ENCODE assay signal across 8 mouse cellular contexts in the genomic region with DNA sequence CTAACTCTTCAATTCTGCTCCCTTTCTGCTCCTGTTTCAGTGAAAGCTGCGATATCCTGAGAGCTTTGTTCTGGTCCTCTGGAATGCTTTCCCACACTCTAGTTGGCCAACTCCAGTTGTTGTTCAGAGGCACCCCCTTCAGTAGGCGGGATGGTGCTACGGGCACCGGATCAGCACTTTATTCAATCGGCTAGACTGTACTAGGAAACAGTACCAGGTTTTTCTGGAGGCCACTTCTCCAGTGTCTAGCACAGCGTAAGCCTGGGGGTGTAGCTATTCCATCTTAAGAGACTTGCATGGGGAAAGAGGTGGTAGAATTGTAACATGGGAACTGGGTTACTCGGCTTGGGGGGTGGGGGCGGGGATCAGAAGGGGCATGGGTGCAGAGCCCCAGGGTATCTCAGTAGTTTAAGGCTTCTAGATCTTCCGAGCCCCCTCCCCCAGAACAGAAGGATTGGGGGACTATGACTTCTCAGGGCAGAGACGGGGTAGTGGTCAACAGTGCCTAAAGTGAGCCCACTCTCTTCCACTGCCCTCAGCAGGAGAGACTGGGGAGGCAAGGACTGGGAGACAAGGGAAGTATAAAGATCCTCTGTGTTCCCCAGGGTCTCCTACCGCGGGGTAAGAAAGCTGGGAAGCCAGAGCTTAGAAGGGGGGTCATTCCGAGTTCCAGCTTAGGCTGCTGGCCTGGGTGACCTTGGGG. TPM values are rescaled to one million over a fixed set of nuclear protein-coding genes. Genes with fewer than 3 reads are reported as not detected.
DNase-seq lines count a peak whose midpoint lies in the region; ATAC-seq and TF ChIP-seq lines count a peak whose summit lies in the region.

No protein-coding gene starts in this region.

- 23% methylated on average over 13 of the region's 13 CpGs for WGBS in heart, embryonic 10.5 days
- WGBS in forebrain, embryonic 12.5 days: 26% methylated on average over 13 of the region's 13 CpGs
- WGBS in liver, embryonic 12.5 days (ENCODE audit: insufficient replicate concordance): 32% methylated on average over 13 of the region's 13 CpGs
- WGBS in stomach, postnatal 0 days: 30% methylated on average over 13 of the region's 13 CpGs

- no peak for DNase-seq in heart, embryonic 10.5 days (ENCODE audit: low spot score)
- DNase-seq in heart, postnatal 25 days (ENCODE audit: low spot score): no peak
- no peak for DNase-seq in stomach, postnatal 0 days (ENCODE audit: low spot score)
- DNase-seq in gastrocnemius, postnatal 36 days: no peak
- no peak for DNase-seq in spleen, postnatal 36 days (ENCODE audit: low spot score in 2 of 2)

- peak overlapping the region; percentile 90 for H3K27ac ChIP-seq in heart, embryonic 10.5 days
- no peak overlapping the region for H3K27ac ChIP-seq in forebrain, embryonic 12.5 days
- H3K27ac ChIP-seq in liver, embryonic 12.5 days: no peak overlapping the region
- H3K27ac ChIP-seq in stomach, postnatal 0 days (replicated peaks): no peak overlapping the region

- H3K4me3 ChIP-seq in heart, embryonic 10.5 days: peak overlapping the region; percentile 66
- peak overlapping the region; percentile 85 for H3K4me3 ChIP-seq in E14TG2a.4 (replicated peaks; ENCODE audit: low read length)
- H3K4me3 ChIP-seq in forebrain, embryonic 12.5 days (replicated peaks): peak overlapping the region; percentile 62
- H3K4me3 ChIP-seq in liver, embryonic 12.5 days: peak overlapping the region; percentile 60
- H3K4me3 ChIP-seq in stomach, postnatal 0 days (ENCODE audit: low read depth, low read length): peak overlapping the region; percentile 57

- no peaks in the 10 kb centered on the region for H3K36me3 ChIP-seq in heart, embryonic 10.5 days
- H3K36me3 ChIP-seq in E14TG2a.4 (ENCODE audit: insufficient read depth, low read length): no peaks in the 10 kb centered on the region
- no peaks in the 10 kb centered on the region for H3K36me3 ChIP-seq in forebrain, embryonic 12.5 days (replicated peaks)
- no peaks in the 10 kb centered on the region for H3K36me3 ChIP-seq in liver, embryonic 12.5 days
- no peaks in the 10 kb centered on the region for H3K36me3 ChIP-seq in stomach, postnatal 0 days (ENCODE audit: control insufficient read depth, insufficient read depth, low read length)

- H3K9ac ChIP-seq in forebrain, embryonic 12.5 days: peak overlapping the region; percentile 71
- H3K9ac ChIP-seq in liver, embryonic 12.5 days: peak overlapping the region; percentile 55; the same call in 1 of the 2 replicates
- H3K9ac ChIP-seq in stomach, postnatal 0 days (ENCODE audit: low read length): peak overlapping the region; percentile 65

- intact Hi-C loops in heart, postnatal 25 days (cut with DNase I): no loop called here
- intact Hi-C loops in gastrocnemius, postnatal 36 days (cut with DNase I): no loop called here

- peaks cover 48% of the 10 kb centered on the region for H3K27me3 ChIP-seq in heart, embryonic 10.5 days (ENCODE audit: insufficient read depth, poor library complexity, severe bottlenecking)
- peaks cover 65% of the 10 kb centered on the region for H3K27me3 ChIP-seq in E14TG2a.4 (ENCODE audit: insufficient read depth, low read length)
- H3K27me3 ChIP-seq in forebrain, embryonic 12.5 days: peaks cover 50% of the 10 kb centered on the region
- peaks cover 91% of the 10 kb centered on the region for H3K27me3 ChIP-seq in liver, embryonic 12.5 days (replicated peaks)
- H3K27me3 ChIP-seq in stomach, postnatal 0 days (ENCODE audit: control insufficient read depth, insufficient read depth, low read length): no peaks in the 10 kb centered on the region

- no peak for TF ChIP-seq CTCF in E14TG2a.4 (conservative IDR thresholded peaks at IDR 0.05; ENCODE audit: low read length)
- no peak for TF ChIP-seq CTCF in stomach, postnatal 0 days (IDR thresholded peaks at IDR 0.05; ENCODE audit: low read depth)

- no peaks in the 10 kb centered on the region for H3K9me3 ChIP-seq in heart, embryonic 10.5 days
- no peaks in the 10 kb centered on the region for H3K9me3 ChIP-seq in E14TG2a.4 (ENCODE audit: low read length)
- H3K9me3 ChIP-seq in forebrain, embryonic 12.5 days: no peaks in the 10 kb centered on the region
- H3K9me3 ChIP-seq in liver, embryonic 12.5 days (replicated peaks): no peaks in the 10 kb centered on the region
- no peaks in the 10 kb centered on the region for H3K9me3 ChIP-seq in stomach, postnatal 0 days (ENCODE audit: control insufficient read depth, low read length)

- peak; percentile 3 for ATAC-seq in forebrain, embryonic 12.5 days (ENCODE audit: low FRiP score)
- peak; percentile 4; the same call in 1 of the 2 replicates for ATAC-seq in liver, embryonic 12.5 days
- ATAC-seq in stomach, postnatal 0 days (ENCODE audit: low FRiP score, low TSS enrichment): 0 out of 2 replicates have a peak, but pooled peaks have one; percentile 16

- H3K4me1 ChIP-seq in heart, embryonic 10.5 days: peaks cover 42% of the 10 kb centered on the region
- H3K4me1 ChIP-seq in E14TG2a.4 (replicated peaks; ENCODE audit: low read depth, low read length): peaks cover 15% of the 10 kb centered on the region
- H3K4me1 ChIP-seq in forebrain, embryonic 12.5 days: peaks cover 17% of the 10 kb centered on the region
- H3K4me1 ChIP-seq in liver, embryonic 12.5 days: peaks cover 15% of the 10 kb centered on the region
- H3K4me1 ChIP-seq in stomach, postnatal 0 days (replicated peaks; ENCODE audit: control insufficient read depth, insufficient read depth): no peaks in the 10 kb centered on the region

- H3K4me2 ChIP-seq in forebrain, embryonic 12.5 days: peak overlapping the region; percentile 99
- H3K4me2 ChIP-seq in liver, embryonic 12.5 days: peak overlapping the region; percentile 93
- H3K4me2 ChIP-seq in stomach, postnatal 0 days (replicated peaks; ENCODE audit: low read depth): peak overlapping the region; percentile 97

- no peak for TF ChIP-seq EP300 in stomach, postnatal 0 days (optimal IDR thresholded peaks at IDR 0.05)

RNA-seq across cellular contexts. Expression of a gene that starts 0.7 kb away (rescaled TPM):
- polyA plus RNA-seq in heart, embryonic 10.5 days (2016; fragmentation: Nextera tagmentation; extraction: Ambion mirVana): 4.1 and 4.3 TPM in 2 replicates
- total RNA-seq in heart, postnatal 25 days (2021): under 1 TPM; 0.22 to 0.29 TPM
- polyA plus RNA-seq in forebrain, embryonic 12.5 days (2016; fragmentation: Nextera tagmentation; extraction: Ambion mirVana): 0.96 and 1.00 TPM in 2 replicates
- polyA plus RNA-seq in liver, embryonic 12.5 days (2016; fragmentation: Nextera tagmentation; extraction: Ambion mirVana): 0.27 and 0.38 TPM in 2 replicates
- polyA plus RNA-seq in stomach, postnatal 0 days (2015; fragmentation: Nextera tagmentation; extraction: Ambion mirVana): 1.1 and 1.3 TPM in 2 replicates
- total RNA-seq in gastrocnemius, postnatal 36 days (2021): under 1 TPM; 0.54 to 0.84 TPM
